Mouse (Mus musculus): ENCODE data around the gene Mul1. TPM values are rescaled to one million over a fixed set of nuclear protein-coding genes. Genes with fewer than 3 reads are reported as not detected.

Mul1 gene
- total and polyA plus RNA-seq, 2 experiments from 2014 or later, result 17.6 to 32.6 TPM

DNA sequence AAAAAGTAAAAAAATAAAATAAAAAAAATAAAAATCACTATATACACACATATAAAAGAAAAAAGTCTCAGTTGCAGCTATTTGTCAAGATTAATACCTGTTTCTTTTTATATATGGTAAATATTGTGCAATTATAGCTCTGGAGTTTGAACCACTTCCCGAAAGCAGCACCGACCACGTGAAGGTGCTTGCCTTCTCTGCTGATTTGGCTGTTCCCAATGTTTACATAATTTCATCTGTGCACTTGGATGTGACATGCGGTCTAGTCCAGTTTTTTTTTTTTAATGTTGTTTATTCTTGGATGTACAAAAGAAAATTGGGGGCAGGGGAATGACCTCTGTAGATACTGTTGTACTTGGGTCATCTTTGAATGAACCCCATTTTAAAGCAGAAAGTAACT, 22.6 kb downstream of the Mul1 start:
- 37% methylated on average over 4 of the region's 4 CpGs for WGBS
- Histone ChIP-seq H3K4me1 (ENCODE audit: insufficient read depth, low read length) (peaks cover 9% of the 10 kb centered on the region; the same call in 1 of the 2 replicates), H3K9ac (replicated peaks; ENCODE audit: low read length, poor library complexity, severe bottlenecking) (no peak overlapping the region), H3K9me3 (ENCODE audit: low read length) (no peaks in the 10 kb centered on the region), H3K36me3 (ENCODE audit: insufficient read depth, low read length) (no peaks in the 10 kb centered on the region), H3K4me3 (ENCODE audit: low read depth, low read length) (peak overlapping the region; percentile 98; the same call in 1 of the 2 replicates), H3K4me2 (ENCODE audit: low read depth, low read length, poor library complexity, severe bottlenecking) (peak overlapping the region; percentile 95), H3K27me3 (ENCODE audit: insufficient read depth, low read length) (no peaks in the 10 kb centered on the region), H3K27ac (ENCODE audit: low read depth, low read length) (no peak overlapping the region)
- DNase-seq (ENCODE audit: low spot score) (no peak), ATAC-seq (ENCODE audit: low FRiP score) (no peak)
- TF ChIP-seq CTCF (IDR thresholded peaks at IDR 0.05), result no peak

- peak overlapping the region; percentile 95; the same call in 1 of the 2 replicates for H3K4me2 ChIP-seq (ENCODE audit: low read depth, low read length, poor library complexity, severe bottlenecking)
These were observed 23.7 kb downstream of the Mul1 start for GRCm38 (mm10) chr4:138458171-138458570.

DNA sequence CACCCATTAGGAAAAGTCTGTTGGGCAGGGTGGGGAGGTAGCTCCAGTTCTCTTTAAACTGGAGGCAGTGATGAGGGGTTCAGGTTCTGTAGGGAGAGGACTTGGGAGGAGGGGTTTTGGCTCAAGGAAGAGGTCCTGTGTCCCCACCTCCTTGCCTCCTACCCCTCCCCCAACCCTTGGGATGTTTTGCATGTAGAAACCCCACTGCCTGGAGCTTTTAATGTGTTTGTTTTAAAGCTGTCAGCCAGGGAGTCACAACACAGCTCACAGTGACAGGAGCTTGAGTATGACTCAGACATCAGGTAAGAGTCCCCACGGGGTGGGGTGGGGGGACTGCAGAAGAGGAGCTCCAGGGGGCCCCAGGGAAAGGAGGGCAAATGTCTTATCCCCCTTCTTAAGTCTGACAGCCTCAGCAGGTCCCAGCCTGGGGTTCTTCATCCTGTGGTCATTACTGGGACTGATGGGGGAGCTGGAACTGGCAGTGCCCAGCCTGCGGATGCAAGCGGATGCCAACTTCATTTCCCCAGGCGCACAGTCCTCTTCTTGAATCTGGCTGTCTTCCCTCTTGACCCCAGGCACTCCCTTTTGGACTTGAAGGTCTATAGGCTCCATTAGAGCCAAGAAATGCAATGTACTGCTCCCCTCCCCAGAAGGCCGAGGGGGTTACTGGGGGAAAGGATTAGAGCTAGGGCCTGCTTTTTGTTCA, 24.4 kb downstream of the Mul1 start:
- Histone ChIP-seq H3K27ac (ENCODE audit: low read depth, low read length) (no peak overlapping the region), H3K27me3 (ENCODE audit: insufficient read depth, low read length) (no peaks in the 10 kb centered on the region), H3K9ac (replicated peaks; ENCODE audit: low read length, poor library complexity, severe bottlenecking) (no peak overlapping the region), H3K9me3 (ENCODE audit: low read length) (no peaks in the 10 kb centered on the region), H3K36me3 (ENCODE audit: insufficient read depth, low read length) (no peaks in the 10 kb centered on the region), H3K4me1 (ENCODE audit: insufficient read depth, low read length) (peaks cover 22% of the 10 kb centered on the region; the same call in 1 of the 2 replicates), H3K4me2 (ENCODE audit: low read depth, low read length, poor library complexity, severe bottlenecking) (no peak overlapping the region), H3K4me3 (ENCODE audit: low read depth, low read length) (no peak overlapping the region)
- no peak for TF ChIP-seq CTCF (IDR thresholded peaks at IDR 0.05)
- ATAC-seq (ENCODE audit: low FRiP score) (no peak), DNase-seq (ENCODE audit: low spot score) (no peak)
- 51% methylated on average over 5 of the region's 5 CpGs for WGBS

More at GRCm38 (mm10) chr4:138458171-138458570, 23.7 kb downstream of the Mul1 start:
- DNase-seq (ENCODE audit: low spot score), result no peak
- H3K9me3 ChIP-seq (ENCODE audit: low read length), result no peaks in the 10 kb centered on the region
- H3K4me1 ChIP-seq (ENCODE audit: insufficient read depth, low read length), result peaks cover 15% of the 10 kb centered on the region; the same call in 1 of the 2 replicates
- no peak overlapping the region for H3K27ac ChIP-seq (ENCODE audit: low read depth, low read length)
- H3K27me3 ChIP-seq (ENCODE audit: insufficient read depth, low read length), result no peaks in the 10 kb centered on the region
- H3K9ac ChIP-seq (replicated peaks; ENCODE audit: low read length, poor library complexity, severe bottlenecking), result no peak overlapping the region
- no peak overlapping the region for H3K4me3 ChIP-seq (ENCODE audit: low read depth, low read length)
- 81% methylated on average over 7 of the region's 7 CpGs for WGBS
- H3K36me3 ChIP-seq (ENCODE audit: insufficient read depth, low read length), result no peaks in the 10 kb centered on the region
- no peak for TF ChIP-seq CTCF (IDR thresholded peaks at IDR 0.05)
- no peak for ATAC-seq (ENCODE audit: low FRiP score)

- no peaks in the 10 kb centered on the region for H3K36me3 ChIP-seq (ENCODE audit: insufficient read depth, low read length)
- peaks cover 29% of the 10 kb centered on the region; the same call in 1 of the 2 replicates for H3K4me1 ChIP-seq (ENCODE audit: insufficient read depth, low read length)
- no peaks in the 10 kb centered on the region for H3K27me3 ChIP-seq (ENCODE audit: insufficient read depth, low read length)
- H3K27ac ChIP-seq (ENCODE audit: low read depth, low read length), result no peak overlapping the region
- DNase-seq (ENCODE audit: low spot score) (no peak), ATAC-seq (ENCODE audit: low FRiP score) (no peak)
- TF ChIP-seq CTCF (IDR thresholded peaks at IDR 0.05), result no peak
- H3K4me3 ChIP-seq (ENCODE audit: low read depth, low read length), result no peak overlapping the region
- no peaks in the 10 kb centered on the region for H3K9me3 ChIP-seq (ENCODE audit: low read length)
- no peak overlapping the region for H3K9ac ChIP-seq (replicated peaks; ENCODE audit: low read length, poor library complexity, severe bottlenecking)
- no peak overlapping the region for H3K4me2 ChIP-seq (ENCODE audit: low read depth, low read length, poor library complexity, severe bottlenecking)
- WGBS, result 72% methylated on average over 6 of the region's 6 CpGs
These were observed 25.3 kb downstream of the Mul1 start for GRCm38 (mm10) chr4:138459775-138460174.

DNA sequence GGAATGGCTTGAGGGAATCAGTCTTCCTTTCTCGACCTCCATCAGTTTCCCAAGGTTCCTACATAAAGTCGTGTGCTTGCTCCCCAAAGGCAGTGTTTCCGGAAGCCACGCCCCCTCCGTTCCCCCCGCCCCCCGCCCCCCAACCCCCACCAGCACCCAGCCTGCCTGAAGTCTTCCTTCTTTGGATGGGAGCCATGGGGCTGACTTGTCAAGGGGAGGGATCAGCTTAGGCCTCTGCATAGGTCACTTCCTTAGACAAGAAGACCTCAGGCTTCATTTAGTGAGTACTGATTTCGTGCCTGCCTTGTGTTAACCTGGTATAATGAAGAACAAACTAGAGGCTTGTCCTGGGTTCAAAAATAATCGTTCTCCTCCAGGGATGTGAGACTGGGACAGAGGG, 26.4 kb downstream of the Mul1 start:
- H3K27ac ChIP-seq (ENCODE audit: low read depth, low read length), result no peak overlapping the region
- WGBS, result 33% methylated on average over 9 of the region's 9 CpGs
- H3K4me2 ChIP-seq (ENCODE audit: low read depth, low read length, poor library complexity, severe bottlenecking), result no peak overlapping the region
- TF ChIP-seq CTCF (IDR thresholded peaks at IDR 0.05), result no peak
- no peak for ATAC-seq (ENCODE audit: low FRiP score)
- H3K27me3 ChIP-seq (ENCODE audit: insufficient read depth, low read length), result no peaks in the 10 kb centered on the region
- H3K4me1 ChIP-seq (ENCODE audit: insufficient read depth, low read length), result peaks cover 35% of the 10 kb centered on the region; the same call in 1 of the 2 replicates
- no peak overlapping the region for H3K4me3 ChIP-seq (ENCODE audit: low read depth, low read length)
- DNase-seq (ENCODE audit: low spot score), result no peak
- H3K9me3 ChIP-seq (ENCODE audit: low read length), result no peaks in the 10 kb centered on the region
- H3K9ac ChIP-seq (replicated peaks; ENCODE audit: low read length, poor library complexity, severe bottlenecking), result no peak overlapping the region
- no peaks in the 10 kb centered on the region for H3K36me3 ChIP-seq (ENCODE audit: insufficient read depth, low read length)

GRCm38 (mm10) chr4:138461471-138461870, 27.0 kb downstream of the Mul1 start:
- Histone ChIP-seq H3K36me3 (ENCODE audit: insufficient read depth, low read length) (no peaks in the 10 kb centered on the region), H3K4me1 (ENCODE audit: insufficient read depth, low read length) (peaks cover 35% of the 10 kb centered on the region; the same call in 1 of the 2 replicates), H3K4me2 (ENCODE audit: low read depth, low read length, poor library complexity, severe bottlenecking) (no peak overlapping the region), H3K4me3 (ENCODE audit: low read depth, low read length) (no peak overlapping the region), H3K27ac (ENCODE audit: low read depth, low read length) (no peak overlapping the region), H3K9me3 (ENCODE audit: low read length) (no peaks in the 10 kb centered on the region), H3K27me3 (ENCODE audit: insufficient read depth, low read length) (no peaks in the 10 kb centered on the region), H3K9ac (replicated peaks; ENCODE audit: low read length, poor library complexity, severe bottlenecking) (no peak overlapping the region)
- DNase-seq (ENCODE audit: low spot score), result no peak
- 98% methylated on average over 5 of the region's 5 CpGs for WGBS
- TF ChIP-seq CTCF (IDR thresholded peaks at IDR 0.05), result no peak
- ATAC-seq (ENCODE audit: low FRiP score), result no peak
